Mouse (Mus musculus) hindbrain, embryonic 15.5 days (tissue): ENCODE data around the gene Hivep3. TPM values are rescaled to one million over a fixed set of nuclear protein-coding genes. Genes with fewer than 3 reads are reported as not detected.
A peak's percentile ranks its signal among the peaks of the same experiment; 100 is the strongest.

ENCODE experiments used
- ATAC-seq: fragments of 200-750 bp; cut with Nextera tagmentation; 2 replicates; pipeline ENCODE4 v1.8.0; 2017; ENCODE audit warnings: low read depth, moderate number of reproducible peaks, moderate TSS enrichment; ENCODE audit not compliant: low FRiP score
- H3K27ac ChIP-seq: fragments of 300-500 bp; sonication (generic); replicated peaks from 2 replicates; pipeline ENCODE4 v1.5.1; 2015; ENCODE audit warnings: mild to moderate bottlenecking, inconsistent platforms
- H3K27me3 ChIP-seq: fragments of 300-500 bp; sonication (generic); 2 replicates; pipeline ENCODE4 v1.6.1; 2015; ENCODE audit warnings: control low read depth, inconsistent platforms
- H3K36me3 ChIP-seq: fragments of 300-500 bp; sonication (generic); 2 replicates; pipeline ENCODE4 v1.6.1; 2015; ENCODE audit warnings: control low read depth, inconsistent platforms
- H3K4me1 ChIP-seq: fragments of 300-500 bp; sonication (generic); replicated peaks from 2 replicates; pipeline ENCODE4 v1.6.1; 2015; ENCODE audit warnings: control low read depth, inconsistent platforms
- H3K4me2 ChIP-seq: fragments of 300-500 bp; sonication (generic); 2 replicates; pipeline ENCODE4 v1.6.1; 2015; ENCODE audit warnings: moderate library complexity, mild to moderate bottlenecking, inconsistent platforms
- H3K4me3 ChIP-seq: fragments of 300-500 bp; sonication (generic); 2 replicates; pipeline ENCODE4 v1.5.1; 2015; ENCODE audit warnings: mild to moderate bottlenecking, inconsistent platforms
- H3K9ac ChIP-seq: fragments of 300-500 bp; sonication (generic); 2 replicates; pipeline ENCODE4 v1.6.1; 2015; ENCODE audit warnings: inconsistent platforms
- H3K9me3 ChIP-seq: fragments of 300-500 bp; sonication (generic); 2 replicates; pipeline ENCODE4 v1.6.1; 2016; ENCODE audit warnings: control low read depth, inconsistent platforms
- WGBS: fragments of 180-500 bp; shearing (Covaris S2); methylation state at CpG from one replicate; pipeline ENCODE4 v1.1.7; 2015; 5-methylcytosine and 5-hydroxymethylcytosine counted together
- polyA plus RNA-seq: library from polyadenylated mRNA; unstranded; fragments of >200 nt; fragmentation: Nextera tagmentation; extraction: Ambion mirVana; gene quantifications from 2 replicates; pipeline ENCODE4 v1.2.1, GENCODE M21; 2015

Gene Hivep3
- polyA plus RNA-seq, 1 experiment from 2014 or later: 16.5 TPM

- Histone ChIP-seq H3K9me3 (no peaks in the 10 kb centered on the region), H3K9ac (no peak overlapping the region), H3K27me3 (no peaks in the 10 kb centered on the region), H3K4me3 (no peak overlapping the region), H3K4me2 (no peak overlapping the region), H3K36me3 (no peaks in the 10 kb centered on the region), H3K4me1 (peaks cover 4% of the 10 kb centered on the region; the same call in 1 of the 2 replicates), H3K27ac (no peak overlapping the region)
- WGBS: 91% methylated on average over 5 of the region's 5 CpGs
- no peak for ATAC-seq
Measured at GRCm38 (mm10) chr4:119961164-119961563, 227.6 kb downstream of the Hivep3 start.

- no peak overlapping the region for H3K4me2 ChIP-seq
Measured at GRCm38 (mm10) chr4:119962066-119962465, 228.5 kb downstream of the Hivep3 start.

GRCm38 (mm10) chr4:119966105-119967072, 232.8 kb downstream of the Hivep3 start:
- WGBS: 66% methylated on average over 20 of the region's 20 CpGs

More at GRCm38 (mm10) chr4:119962066-119962465, 228.5 kb downstream of the Hivep3 start:
- H3K36me3 ChIP-seq: no peaks in the 10 kb centered on the region
- no peak overlapping the region for H3K27ac ChIP-seq
- no peak for ATAC-seq
- no peaks in the 10 kb centered on the region for H3K27me3 ChIP-seq
- no peak overlapping the region for H3K4me3 ChIP-seq
- no peaks in the 10 kb centered on the region for H3K9me3 ChIP-seq
- peaks cover 4% of the 10 kb centered on the region; the same call in 1 of the 2 replicates for H3K4me1 ChIP-seq
- no peak overlapping the region for H3K9ac ChIP-seq
- 85% methylated on average over 5 of the region's 5 CpGs for WGBS

GRCm38 (mm10) chr4:119967073-119967608, 233.6 kb downstream of the Hivep3 start:
- H3K36me3 ChIP-seq: no peaks in the 10 kb centered on the region
- no peaks in the 10 kb centered on the region for H3K9me3 ChIP-seq
- no peak overlapping the region for H3K9ac ChIP-seq
- no peak for ATAC-seq
- H3K27ac ChIP-seq: no peak overlapping the region
- H3K4me3 ChIP-seq: no peak overlapping the region
- WGBS: 51% methylated on average over 5 of the region's 5 CpGs
- no peak overlapping the region for H3K4me2 ChIP-seq
- H3K4me1 ChIP-seq: peaks cover 38% of the 10 kb centered on the region
- no peaks in the 10 kb centered on the region for H3K27me3 ChIP-seq

More at GRCm38 (mm10) chr4:119966105-119967072, 232.8 kb downstream of the Hivep3 start:
- H3K9me3 ChIP-seq: no peaks in the 10 kb centered on the region
- H3K4me3 ChIP-seq: no peak overlapping the region
- peaks cover 38% of the 10 kb centered on the region for H3K4me1 ChIP-seq
- no peak overlapping the region for H3K9ac ChIP-seq
- no peak for ATAC-seq
- no peaks in the 10 kb centered on the region for H3K36me3 ChIP-seq
- no peak overlapping the region for H3K27ac ChIP-seq
- H3K27me3 ChIP-seq: no peaks in the 10 kb centered on the region
- H3K4me2 ChIP-seq: no peak overlapping the region

- 62% methylated on average over 2 of the region's 2 CpGs for WGBS
Measured at GRCm38 (mm10) chr4:119967636-119968035, 234.1 kb downstream of the Hivep3 start.

GRCm38 (mm10) chr4:119968071-119968470, 234.5 kb downstream of the Hivep3 start:
- Histone ChIP-seq H3K4me2 (no peak overlapping the region), H3K4me1 (peaks cover 47% of the 10 kb centered on the region), H3K27me3 (no peaks in the 10 kb centered on the region), H3K27ac (no peak overlapping the region; the same call in 1 of the 2 replicates), H3K9ac (no peak overlapping the region), H3K36me3 (no peaks in the 10 kb centered on the region), H3K9me3 (no peaks in the 10 kb centered on the region), H3K4me3 (no peak overlapping the region)
- WGBS: 26% methylated on average over 4 of the region's 4 CpGs
- ATAC-seq: peak; percentile 55; the same call in 1 of the 2 replicates

More at GRCm38 (mm10) chr4:119967636-119968035, 234.1 kb downstream of the Hivep3 start:
- no peak overlapping the region for H3K4me2 ChIP-seq
- no peak for ATAC-seq
- H3K9me3 ChIP-seq: no peaks in the 10 kb centered on the region
- H3K9ac ChIP-seq: no peak overlapping the region
- peaks cover 43% of the 10 kb centered on the region for H3K4me1 ChIP-seq
- H3K27me3 ChIP-seq: no peaks in the 10 kb centered on the region
- H3K4me3 ChIP-seq: no peak overlapping the region
- H3K36me3 ChIP-seq: no peaks in the 10 kb centered on the region
- H3K27ac ChIP-seq: 0 out of 2 replicates have a peak overlapping the region, but pooled peaks have one; percentile 33

GRCm38 (mm10) chr4:119968887-119969286, 235.3 kb downstream of the Hivep3 start:
- peaks cover 47% of the 10 kb centered on the region for H3K4me1 ChIP-seq
- H3K27ac ChIP-seq: no peak overlapping the region
- H3K9me3 ChIP-seq: no peaks in the 10 kb centered on the region
- H3K9ac ChIP-seq: no peak overlapping the region
- no peak overlapping the region for H3K4me2 ChIP-seq
- no peak for ATAC-seq
- WGBS: 75% methylated on average over 2 of the region's 2 CpGs
- H3K27me3 ChIP-seq: no peaks in the 10 kb centered on the region
- H3K36me3 ChIP-seq: no peaks in the 10 kb centered on the region
- no peak overlapping the region for H3K4me3 ChIP-seq

GRCm38 (mm10) chr4:119970166-119970565, 236.6 kb downstream of the Hivep3 start:
- WGBS: 32% methylated on average over 9 of the region's 9 CpGs
- H3K9me3 ChIP-seq: no peaks in the 10 kb centered on the region
- no peak overlapping the region for H3K4me2 ChIP-seq
- peaks cover 47% of the 10 kb centered on the region for H3K4me1 ChIP-seq
- no peak overlapping the region for H3K9ac ChIP-seq
- H3K36me3 ChIP-seq: no peaks in the 10 kb centered on the region
- peak overlapping the region; percentile 34 for H3K27ac ChIP-seq
- peak; percentile 12 for ATAC-seq
- no peaks in the 10 kb centered on the region for H3K27me3 ChIP-seq
- H3K4me3 ChIP-seq: no peak overlapping the region

GRCm38 (mm10) chr4:119972375-119972774, 238.8 kb downstream of the Hivep3 start:
- H3K4me2 ChIP-seq: no peak overlapping the region
- no peak overlapping the region for H3K27ac ChIP-seq
- WGBS: 53% methylated on average over 6 of the region's 6 CpGs
- no peak for ATAC-seq
- no peaks in the 10 kb centered on the region for H3K27me3 ChIP-seq
- H3K9ac ChIP-seq: no peak overlapping the region
- H3K36me3 ChIP-seq: no peaks in the 10 kb centered on the region
- H3K4me1 ChIP-seq: peaks cover 50% of the 10 kb centered on the region
- no peak overlapping the region for H3K4me3 ChIP-seq
- H3K9me3 ChIP-seq: no peaks in the 10 kb centered on the region

- no peak overlapping the region for H3K27ac ChIP-seq
Measured at GRCm38 (mm10) chr4:119973729-119974605, 240.4 kb downstream of the Hivep3 start.

GRCm38 (mm10) chr4:119975242-119975641, 241.7 kb downstream of the Hivep3 start:
- 84% methylated on average over 10 of the region's 10 CpGs for WGBS
- Histone ChIP-seq H3K9me3 (no peaks in the 10 kb centered on the region), H3K4me3 (no peak overlapping the region), H3K9ac (no peak overlapping the region), H3K36me3 (no peaks in the 10 kb centered on the region), H3K27ac (no peak overlapping the region), H3K27me3 (no peaks in the 10 kb centered on the region), H3K4me1 (peaks cover 23% of the 10 kb centered on the region), H3K4me2 (no peak overlapping the region)
- ATAC-seq: no peak

More at GRCm38 (mm10) chr4:119973729-119974605, 240.4 kb downstream of the Hivep3 start:
- H3K27me3 ChIP-seq: no peaks in the 10 kb centered on the region
- no peaks in the 10 kb centered on the region for H3K9me3 ChIP-seq
- ATAC-seq: no peak
- 71% methylated on average over 9 of the region's 9 CpGs for WGBS
- no peak overlapping the region for H3K4me3 ChIP-seq
- H3K4me1 ChIP-seq: peaks cover 36% of the 10 kb centered on the region
- H3K4me2 ChIP-seq: no peak overlapping the region
- H3K9ac ChIP-seq: no peak overlapping the region
- H3K36me3 ChIP-seq: no peaks in the 10 kb centered on the region
